Mouse (Mus musculus) spleen, adult 2 months (tissue): ENCODE measurements at regions not wholly inside any gene's neighbourhood (a gene's known extent, or its start where the extent isn't known, plus 50 kb on each side); places are given as distances from the start of the nearest gene placed in this dataset.

Experiments
- DNase-seq, 2 experiments: peaks; one replicate each; pipeline versions ENCODE4 v3.0.0 to v3.0.0-alpha.2; 2012 to 2021; ENCODE audit warnings: low spot score in 2 of 2, low read depth in 1 of 2
- H3K27ac ChIP-seq: fragments of 200-500 bp; 2 replicates; pipeline ENCODE4 v1.5.1; 2012; ENCODE audit warnings: low read length, inconsistent platforms; ENCODE audit not compliant: insufficient read depth
- H3K27me3 ChIP-seq: fragments of 200-500 bp; 2 replicates; pipeline ENCODE4 v1.6.1; 2012; ENCODE audit warnings: mild to moderate bottlenecking, moderate library complexity, low read length, inconsistent platforms; ENCODE audit not compliant: control insufficient read depth, insufficient read depth
- H3K36me3 ChIP-seq: fragments of 200-500 bp; 2 replicates; pipeline ENCODE4 v1.6.1; 2012; ENCODE audit warnings: mild to moderate bottlenecking, low read length, inconsistent platforms; ENCODE audit not compliant: control insufficient read depth, insufficient read depth
- H3K4me1 ChIP-seq: fragments of 200-500 bp; 2 replicates; pipeline ENCODE4 v1.6.1; 2011; ENCODE audit warnings: inconsistent platforms; ENCODE audit not compliant: control insufficient read depth, insufficient read depth, insufficient read length
- H3K4me3 ChIP-seq: fragments of 200-500 bp; 2 replicates; pipeline ENCODE4 v1.5.1; 2011; ENCODE audit warnings: mild to moderate bottlenecking, inconsistent platforms; ENCODE audit not compliant: insufficient read depth, insufficient read length; ENCODE audit errors: extremely low read depth
- CTCF ChIP-seq: fragments of 200-500 bp; IDR thresholded peaks from 2 replicates; pipeline ENCODE4 v1.5.1; 2011; ENCODE audit warnings: mild to moderate bottlenecking, inconsistent platforms; ENCODE audit not compliant: insufficient read depth, insufficient read length, insufficient replicate concordance; ENCODE audit errors: extremely low read depth
- POLR2A ChIP-seq: fragments of 200-500 bp; IDR thresholded peaks from 2 replicates; pipeline ENCODE4 v1.6.1; 2011; ENCODE audit warnings: low read depth, low read length, inconsistent platforms
- WGBS: fragments of 180-500 bp; shearing (Covaris S2); methylation state at CpG from one replicate; pipeline ENCODE4 v1.1.7; 2018; 5-methylcytosine and 5-hydroxymethylcytosine counted together

DNA sequence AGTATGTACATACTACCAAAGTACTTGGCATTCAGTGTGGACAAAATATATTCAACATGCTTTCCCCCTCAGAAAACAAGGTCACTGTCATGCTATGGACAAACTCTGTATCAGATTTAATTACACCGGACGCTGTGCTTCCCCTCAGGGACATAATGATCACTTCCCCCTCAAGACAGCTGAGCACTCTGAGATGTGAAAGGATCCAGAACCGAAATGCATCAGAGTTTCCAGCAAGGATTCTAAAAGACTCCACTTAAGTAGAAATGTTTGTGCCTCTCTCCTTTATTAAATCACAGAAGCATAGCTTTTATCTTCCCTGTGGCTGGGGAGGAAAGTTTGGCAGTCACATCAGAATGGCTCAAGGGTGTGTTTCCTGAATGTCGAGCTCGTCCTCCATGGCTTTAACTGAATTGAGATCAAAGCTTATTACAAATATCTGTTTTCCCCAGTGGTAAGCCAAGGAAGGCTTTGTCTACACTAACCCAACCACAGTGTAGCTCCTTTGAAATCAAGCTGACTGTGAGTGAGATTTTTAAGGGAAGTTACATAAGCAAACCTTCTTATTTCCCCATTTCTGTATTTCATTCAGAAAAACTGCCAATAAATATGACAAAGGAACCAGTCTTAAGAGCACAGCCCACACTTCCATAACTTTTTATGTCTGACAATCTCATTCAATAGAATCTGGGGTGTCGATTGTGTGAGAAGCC is 161.2 kb downstream of the Cth start:
- H3K27ac ChIP-seq, result no peak overlapping the region
- H3K36me3 ChIP-seq, result no peaks in the 10 kb centered on the region
- TF ChIP-seq POLR2A (no peak), CTCF (no peak)
- no peak overlapping the region for H3K4me3 ChIP-seq
- H3K27me3 ChIP-seq, result no peaks in the 10 kb centered on the region
- DNase-seq, result no peak
- 40% methylated on average over 6 of the region's 6 CpGs for WGBS
- no peaks in the 10 kb centered on the region for H3K4me1 ChIP-seq

DNA sequence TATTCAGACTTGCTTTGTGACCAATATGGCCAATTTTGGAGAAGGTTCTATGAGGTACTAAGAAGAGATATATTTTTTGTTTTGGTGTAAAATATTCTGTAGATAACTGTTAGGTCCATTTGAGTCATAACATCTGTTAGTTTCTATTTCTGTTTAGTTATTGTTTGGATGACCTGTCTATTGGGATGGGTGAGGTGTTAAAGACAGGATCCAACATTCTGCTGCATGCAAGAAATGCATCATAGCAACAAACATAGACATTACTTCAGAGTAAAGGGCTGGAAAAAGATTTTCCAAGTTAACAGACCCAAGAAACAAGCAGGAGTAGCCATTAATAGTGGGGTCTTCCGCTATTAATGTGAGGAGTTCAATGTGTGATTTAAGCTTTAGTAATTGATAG is 165.0 kb downstream of the Cth start:
- Histone ChIP-seq H3K36me3 (no peaks in the 10 kb centered on the region), H3K27ac (no peak overlapping the region), H3K4me1 (no peaks in the 10 kb centered on the region), H3K27me3 (no peaks in the 10 kb centered on the region), H3K4me3 (no peak overlapping the region)
- 90% methylated on average over 1 of the region's 1 CpGs for WGBS
- TF ChIP-seq POLR2A, result no peak
- no peak for TF ChIP-seq CTCF
- no peak for DNase-seq

DNA sequence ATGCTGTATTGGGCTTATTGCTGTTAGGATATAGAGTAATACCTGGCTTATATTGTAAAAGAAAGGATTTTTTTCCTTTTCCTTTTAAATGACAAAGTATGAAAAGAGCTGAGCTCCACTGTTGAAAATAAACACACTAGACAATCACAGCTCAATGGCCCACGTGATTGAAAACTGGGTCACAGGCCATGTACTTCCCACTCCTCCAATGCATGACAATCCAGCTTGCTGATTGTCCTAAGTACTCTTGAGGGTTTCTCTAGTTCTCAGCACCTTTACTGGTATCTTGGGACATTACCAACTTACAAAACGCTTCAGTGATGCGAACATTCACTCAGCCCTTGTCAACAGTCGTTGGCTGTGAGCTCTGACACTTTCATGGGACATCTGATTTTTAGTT is 170.1 kb downstream of the Cth start:
- WGBS, result 77% methylated on average over 4 of the region's 4 CpGs
- Histone ChIP-seq H3K4me1 (no peaks in the 10 kb centered on the region), H3K36me3 (no peaks in the 10 kb centered on the region), H3K27ac (no peak overlapping the region), H3K4me3 (no peak overlapping the region), H3K27me3 (no peaks in the 10 kb centered on the region)
- DNase-seq, result no peak
- TF ChIP-seq POLR2A (no peak), CTCF (no peak)

DNA sequence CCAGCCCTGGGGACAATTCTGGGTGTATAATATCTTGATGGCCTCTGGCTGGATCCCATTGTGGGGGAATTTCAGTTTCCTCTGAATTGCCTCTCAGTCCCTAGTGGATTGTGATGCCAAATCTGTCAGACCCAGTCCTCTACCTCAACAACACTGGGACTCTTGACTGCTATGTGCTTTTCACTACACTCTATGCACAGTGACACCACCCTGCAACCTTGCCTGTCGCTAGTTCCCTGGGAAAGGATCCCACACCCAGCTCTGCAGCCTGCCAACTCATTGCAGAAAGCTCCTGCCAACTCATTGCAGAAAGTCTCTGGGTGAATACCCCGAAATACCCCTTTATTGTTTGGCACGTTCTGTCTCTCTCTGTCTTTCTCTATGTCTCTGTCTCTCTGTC is 174.6 kb downstream of the Cth start:
- 82% methylated on average over 3 of the region's 3 CpGs for WGBS
- DNase-seq, result no peak
- H3K4me3 ChIP-seq, result no peak overlapping the region
- H3K36me3 ChIP-seq, result no peaks in the 10 kb centered on the region
- H3K4me1 ChIP-seq, result no peaks in the 10 kb centered on the region
- no peaks in the 10 kb centered on the region for H3K27me3 ChIP-seq
- no peak overlapping the region for H3K27ac ChIP-seq
- no peak for TF ChIP-seq CTCF
- TF ChIP-seq POLR2A, result no peak

DNA sequence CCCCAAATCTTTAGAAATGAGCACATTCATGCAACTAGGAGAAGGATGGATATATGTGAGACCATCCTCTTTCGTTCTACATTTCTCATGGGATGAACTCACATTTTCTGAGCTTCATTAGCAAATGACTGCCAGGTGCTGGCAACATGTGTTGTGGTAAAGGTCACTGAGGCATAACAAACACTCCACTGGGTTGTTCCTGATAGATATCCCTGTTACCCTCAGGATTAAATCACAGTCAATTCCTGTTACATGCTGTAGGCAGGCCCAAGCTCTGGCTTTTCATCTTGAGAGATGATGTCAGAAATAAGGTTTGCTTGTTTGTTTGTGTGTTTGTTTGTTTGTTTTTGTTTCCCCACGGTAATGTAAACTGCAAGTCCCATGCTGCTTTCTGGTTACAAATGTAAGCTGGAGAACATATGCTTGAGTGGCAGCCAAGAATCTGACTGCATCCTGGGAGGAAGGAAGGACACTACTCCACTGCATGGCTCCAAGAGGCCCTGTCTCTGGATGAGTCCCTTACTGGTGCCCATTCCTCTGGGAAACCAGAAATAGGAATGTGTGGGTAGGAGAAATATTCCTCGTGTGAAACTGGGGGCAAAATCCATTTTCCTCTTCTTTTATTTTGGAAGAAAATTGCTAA is 176.4 kb downstream of the Cth start:
- no peak overlapping the region for H3K27ac ChIP-seq
- H3K4me3 ChIP-seq, result no peak overlapping the region
- no peak for DNase-seq
- WGBS, result 68% methylated on average over 3 of the region's 3 CpGs
- no peaks in the 10 kb centered on the region for H3K27me3 ChIP-seq
- TF ChIP-seq CTCF (no peak), POLR2A (no peak)
- H3K36me3 ChIP-seq, result no peaks in the 10 kb centered on the region
- no peaks in the 10 kb centered on the region for H3K4me1 ChIP-seq

DNA sequence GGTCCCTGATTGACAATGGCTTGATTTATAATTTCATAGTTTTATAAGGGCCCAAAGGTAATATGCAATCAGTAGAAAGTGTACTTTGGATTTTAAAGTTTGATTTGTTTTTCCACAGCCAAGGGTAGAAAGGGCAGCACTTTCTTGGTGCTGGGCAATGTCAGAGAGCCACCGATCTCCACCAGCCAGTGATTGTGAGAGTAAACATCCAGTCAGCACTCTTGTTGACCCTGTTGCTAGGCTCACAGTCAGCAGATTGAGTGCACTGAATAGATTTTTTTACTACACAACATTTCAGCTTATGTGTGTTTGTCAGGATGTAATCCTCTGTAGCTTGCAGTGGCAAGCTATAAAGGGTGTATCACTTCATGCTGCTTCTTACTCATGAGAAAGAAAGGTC is 176.3 kb downstream of the Ptger3 start:
- Histone ChIP-seq H3K4me1 (no peaks in the 10 kb centered on the region), H3K27ac (no peak overlapping the region), H3K27me3 (no peaks in the 10 kb centered on the region; the same call in 1 of the 2 replicates), H3K4me3 (no peak overlapping the region), H3K36me3 (no peaks in the 10 kb centered on the region)
- 89% methylated on average over 1 of the region's 1 CpGs for WGBS
- TF ChIP-seq POLR2A (no peak), CTCF (no peak)
- DNase-seq, result no peak

DNA sequence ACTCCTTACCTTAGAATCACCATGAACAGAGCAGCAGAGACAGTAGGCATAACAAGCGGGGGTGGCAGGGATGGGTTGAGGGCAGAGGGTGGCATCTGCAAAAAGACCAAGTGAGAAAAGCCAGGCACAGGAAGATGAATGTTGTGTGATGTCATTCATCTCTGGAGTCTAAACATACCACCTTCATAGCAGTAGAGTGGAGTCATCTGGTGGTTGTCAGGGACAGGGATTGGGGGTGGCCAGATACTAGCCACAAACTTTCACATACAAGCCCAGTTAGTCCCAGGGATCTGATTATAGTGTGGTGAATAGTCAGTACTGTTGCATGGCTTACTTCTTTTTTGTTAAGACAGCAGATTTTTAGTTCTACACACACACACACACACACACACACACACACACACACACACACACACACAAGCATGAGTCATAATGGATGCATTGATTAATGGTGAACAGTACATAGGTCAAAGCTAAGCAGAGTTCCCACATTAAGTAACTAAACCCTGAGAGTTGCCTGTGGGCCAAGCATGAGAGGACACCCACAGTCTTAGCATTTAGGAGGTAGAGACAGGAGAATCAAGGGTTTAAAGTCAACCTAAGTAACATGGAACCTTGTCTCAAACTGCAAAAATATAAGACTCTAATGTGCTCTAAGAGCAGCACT is 173.1 kb downstream of the Ptger3 start:
- WGBS, result 92% methylated on average over 1 of the region's 1 CpGs
- H3K27me3 ChIP-seq, result no peaks in the 10 kb centered on the region; the same call in 1 of the 2 replicates
- H3K27ac ChIP-seq, result no peak overlapping the region
- no peaks in the 10 kb centered on the region for H3K36me3 ChIP-seq
- no peak for DNase-seq
- no peak overlapping the region for H3K4me3 ChIP-seq
- no peaks in the 10 kb centered on the region for H3K4me1 ChIP-seq
- TF ChIP-seq CTCF, result no peak
- TF ChIP-seq POLR2A, result no peak
